Mouse (Mus musculus) neural tube, embryonic 13.5 days (tissue): ENCODE measurements at regions not wholly inside any gene's neighbourhood (a gene's known extent, or its start where the extent isn't known, plus 50 kb on each side); places are given as distances from the start of the nearest gene placed in this dataset.
"Not testable (repeated sequence)": the region's sequence is repeated elsewhere in the genome, so short reads cannot be mapped to it uniquely, and the experiment has no call there.

ENCODE experiments used
- ATAC-seq: fragments of 200-750 bp; cut with Nextera tagmentation; 2 replicates; pipeline ENCODE4 v1.8.0; 2017; ENCODE audit warnings: low read depth, mild to moderate bottlenecking, moderate TSS enrichment, moderate library complexity
- H3K27ac ChIP-seq: fragments of 300-500 bp; sonication (generic); replicated peaks from 2 replicates; pipeline ENCODE4 v1.5.1; 2015; ENCODE audit warnings: moderate library complexity, mild to moderate bottlenecking, inconsistent platforms
- H3K27me3 ChIP-seq: fragments of 300-500 bp; sonication (generic); 2 replicates; pipeline ENCODE4 v1.6.1; 2015; ENCODE audit warnings: mild to moderate bottlenecking, inconsistent platforms
- H3K36me3 ChIP-seq: fragments of 300-500 bp; sonication (generic); 2 replicates; pipeline ENCODE4 v1.6.1; 2015; ENCODE audit warnings: mild to moderate bottlenecking, inconsistent platforms
- H3K4me1 ChIP-seq: fragments of 300-500 bp; sonication (generic); replicated peaks from 2 replicates; pipeline ENCODE4 v1.6.1; 2015; ENCODE audit warnings: inconsistent platforms
- H3K4me2 ChIP-seq: fragments of 300-500 bp; sonication (generic); 2 replicates; pipeline ENCODE4 v1.6.1; 2015; ENCODE audit warnings: inconsistent platforms, mild to moderate bottlenecking, moderate library complexity
- H3K4me3 ChIP-seq: fragments of 300-500 bp; sonication (generic); 2 replicates; pipeline ENCODE4 v1.5.1; 2015; ENCODE audit warnings: mild to moderate bottlenecking, inconsistent platforms
- H3K9ac ChIP-seq: fragments of 300-500 bp; sonication (generic); 2 replicates; pipeline ENCODE4 v1.6.1; 2015; ENCODE audit warnings: moderate library complexity, mild to moderate bottlenecking, inconsistent platforms
- H3K9me3 ChIP-seq: fragments of 300-500 bp; sonication (generic); 2 replicates; pipeline ENCODE4 v1.6.1; 2016; ENCODE audit warnings: inconsistent platforms
- WGBS: fragments of 180-500 bp; shearing (Covaris S2); methylation state at CpG from one replicate; pipeline ENCODE4 v1.1.7; 2015; 5-methylcytosine and 5-hydroxymethylcytosine counted together

DNA sequence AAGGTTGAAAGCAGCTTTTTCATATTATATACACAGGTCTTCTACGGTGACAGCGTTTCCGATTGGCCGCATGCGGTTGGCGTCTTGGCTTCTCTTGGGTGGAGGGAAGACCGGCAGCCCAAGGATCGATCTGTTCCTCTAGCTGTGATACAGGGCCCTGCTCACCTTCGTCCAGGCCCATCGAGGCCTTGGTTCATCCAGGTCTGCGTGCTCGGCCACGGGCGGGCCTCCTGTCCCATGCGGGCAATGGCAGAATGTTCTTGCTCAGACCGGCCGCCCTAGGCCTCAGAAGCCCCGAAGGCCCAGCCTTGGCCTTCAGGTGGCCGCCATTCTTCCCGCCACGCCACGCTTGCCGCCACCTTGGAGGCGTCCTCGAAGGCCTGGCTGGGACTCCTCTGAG, 194.4 kb upstream of the Ppp6c start:
- Histone ChIP-seq H3K4me3 (no peak overlapping the region), H3K4me2 (no peak overlapping the region), H3K9ac (no peak overlapping the region), H3K9me3 (no peaks in the 10 kb centered on the region), H3K27me3 (no peaks in the 10 kb centered on the region), H3K36me3 (no peaks in the 10 kb centered on the region), H3K4me1 (no peaks in the 10 kb centered on the region), H3K27ac (no peak overlapping the region)
- no peak for ATAC-seq
- WGBS, result 95% methylated on average over 23 of the region's 25 CpGs

DNA sequence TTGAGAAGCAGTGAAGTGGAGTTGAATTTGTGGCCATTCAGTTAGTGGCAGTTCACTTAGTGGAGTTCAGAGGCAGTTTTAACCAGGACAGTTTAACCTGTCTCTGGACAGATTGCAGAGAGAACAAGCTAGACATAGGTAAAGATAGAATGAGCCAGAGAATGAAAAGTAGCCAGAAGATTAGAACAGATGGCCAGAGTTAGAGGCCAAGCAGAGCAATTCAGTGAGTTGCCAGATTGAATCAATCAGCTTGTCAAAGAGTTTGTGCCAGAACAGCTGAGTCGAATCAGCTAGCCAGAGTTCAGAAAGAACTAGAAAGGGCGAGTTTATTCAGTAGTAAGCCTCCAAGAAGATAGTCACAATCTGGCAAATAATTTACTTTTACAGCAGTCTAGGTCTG, 174.1 kb upstream of the Ppp6c start:
- Histone ChIP-seq H3K4me3 (no peak overlapping the region), H3K36me3 (no peaks in the 10 kb centered on the region), H3K27ac (no peak overlapping the region), H3K27me3 (no peaks in the 10 kb centered on the region), H3K9me3 (no peaks in the 10 kb centered on the region), H3K9ac (no peak overlapping the region), H3K4me2 (no peak overlapping the region), H3K4me1 (no peaks in the 10 kb centered on the region)
- 79% methylated on average over 2 of the region's 2 CpGs for WGBS
- no peak for ATAC-seq

DNA sequence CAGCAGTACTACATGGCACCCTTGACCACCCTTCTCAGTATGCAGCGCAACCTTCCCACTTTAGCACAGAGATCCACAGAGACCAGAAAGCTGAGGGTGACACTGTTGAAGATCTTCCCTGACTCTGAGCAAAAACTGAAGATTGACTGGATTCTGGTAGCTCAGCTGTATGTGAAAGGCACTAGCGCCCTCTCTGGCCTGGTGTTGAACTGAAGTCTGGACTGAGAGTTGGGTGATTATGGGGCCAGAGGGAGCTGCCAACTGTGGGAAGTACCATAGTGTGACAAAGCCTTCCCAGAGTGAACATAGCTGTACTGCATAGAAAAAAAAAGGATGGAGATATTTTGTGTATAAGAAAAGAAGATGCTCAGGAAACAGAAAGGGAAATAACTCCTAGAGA, 173.3 kb upstream of the Ppp6c start:
- Histone ChIP-seq H3K4me2 (no peak overlapping the region), H3K27ac (no peak overlapping the region), H3K4me3 (no peak overlapping the region), H3K4me1 (no peaks in the 10 kb centered on the region), H3K9ac (no peak overlapping the region), H3K9me3 (no peaks in the 10 kb centered on the region), H3K36me3 (no peaks in the 10 kb centered on the region), H3K27me3 (no peaks in the 10 kb centered on the region)
- WGBS, result 66% methylated on average over 2 of the region's 2 CpGs
- ATAC-seq, result no peak

DNA sequence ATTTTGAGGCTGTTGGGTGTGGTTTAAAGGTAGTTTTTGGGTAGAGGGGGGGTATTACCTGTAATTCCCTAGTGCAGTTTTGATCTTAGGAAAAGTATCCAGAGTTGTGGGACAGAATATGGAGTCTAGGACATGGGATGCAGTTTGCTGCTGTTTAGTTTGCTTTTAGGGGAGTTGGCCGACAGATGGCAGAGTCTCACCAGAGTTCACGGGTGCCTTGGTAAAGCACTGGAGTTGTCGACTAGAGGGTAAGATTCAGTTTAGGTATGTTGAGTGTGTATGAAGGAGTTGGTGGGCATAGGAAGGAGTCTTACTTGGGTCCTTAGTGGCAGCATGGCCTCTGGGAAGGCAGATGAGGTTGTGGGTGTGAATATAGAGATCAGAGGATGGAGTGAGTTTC, 168.4 kb upstream of the Ppp6c start:
- WGBS, result 68% methylated on average over 3 of the region's 3 CpGs
- Histone ChIP-seq H3K4me3 (no peak overlapping the region), H3K4me2 (no peak overlapping the region), H3K36me3 (no peaks in the 10 kb centered on the region), H3K27ac (no peak overlapping the region), H3K9ac (no peak overlapping the region), H3K9me3 (no peaks in the 10 kb centered on the region), H3K27me3 (no peaks in the 10 kb centered on the region), H3K4me1 (no peaks in the 10 kb centered on the region)
- ATAC-seq, result no peak

DNA sequence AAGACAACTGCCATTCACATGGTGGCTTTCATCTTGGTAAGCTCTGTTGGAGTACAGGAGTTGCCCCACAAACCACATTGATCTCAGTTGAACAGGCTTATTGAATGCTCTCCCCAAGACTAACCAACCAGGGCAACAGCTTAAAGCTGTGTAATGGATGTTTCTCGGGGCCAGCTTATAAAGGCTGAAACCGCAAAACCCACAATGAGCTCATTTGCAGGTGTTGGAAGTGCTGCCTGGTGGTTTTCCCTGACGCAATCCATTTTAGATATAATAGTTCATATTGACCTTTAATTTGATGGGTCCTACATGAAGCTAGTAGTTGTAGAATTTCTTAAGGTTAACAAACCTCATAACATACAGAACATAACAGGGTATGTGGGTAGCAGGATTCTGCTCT, 151.0 kb upstream of the Ppp6c start:
- Histone ChIP-seq H3K36me3 (no peaks in the 10 kb centered on the region), H3K27ac (no peak overlapping the region), H3K4me3 (no peak overlapping the region), H3K9ac (no peak overlapping the region), H3K4me2 (no peak overlapping the region), H3K9me3 (no peaks in the 10 kb centered on the region), H3K27me3 (no peaks in the 10 kb centered on the region), H3K4me1 (no peaks in the 10 kb centered on the region)
- no peak for ATAC-seq
- WGBS, result 91% methylated on average over 3 of the region's 3 CpGs

DNA sequence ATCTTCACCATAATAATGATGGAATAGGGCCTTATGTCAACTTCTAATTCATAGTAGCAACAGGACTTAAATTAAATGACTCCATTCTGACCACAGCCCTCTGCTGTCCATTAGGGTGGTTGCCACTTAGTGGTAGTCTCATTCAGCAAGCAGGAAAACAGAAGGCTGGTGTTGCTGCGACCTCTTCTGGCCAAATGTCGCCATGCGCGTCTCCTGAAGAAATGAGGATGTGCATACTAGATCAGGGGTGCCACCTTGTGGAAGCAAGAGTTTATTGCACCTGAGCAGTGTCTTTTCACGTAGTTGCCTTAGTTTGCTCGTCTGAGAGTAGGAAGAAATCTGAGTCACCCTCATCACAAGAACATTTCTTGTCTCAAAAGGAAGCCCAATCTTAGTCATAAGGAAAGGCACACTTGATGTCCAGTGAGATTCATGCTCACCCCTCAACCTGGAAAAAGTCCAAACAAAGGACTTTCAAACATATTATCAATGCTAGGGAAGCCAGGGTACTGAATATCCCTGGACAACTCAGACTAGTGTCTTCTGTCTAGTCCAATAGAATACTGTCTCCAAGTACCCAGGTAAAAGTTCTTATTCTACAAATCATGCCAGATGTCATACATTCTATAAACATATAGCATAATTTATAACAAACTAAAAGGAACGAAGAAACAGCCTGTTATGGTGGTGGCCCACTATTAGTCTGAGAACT, 147.0 kb upstream of the Ppp6c start:
- no peaks in the 10 kb centered on the region for H3K9me3 ChIP-seq
- 16% methylated on average over 7 of the region's 7 CpGs for WGBS
- H3K4me2 ChIP-seq, result no peak overlapping the region
- ATAC-seq, result peak; percentile 84
- no peaks in the 10 kb centered on the region for H3K36me3 ChIP-seq
- no peak overlapping the region for H3K27ac ChIP-seq
- no peaks in the 10 kb centered on the region for H3K4me1 ChIP-seq
- no peak overlapping the region for H3K4me3 ChIP-seq
- H3K9ac ChIP-seq, result no peak overlapping the region
- no peaks in the 10 kb centered on the region for H3K27me3 ChIP-seq

DNA sequence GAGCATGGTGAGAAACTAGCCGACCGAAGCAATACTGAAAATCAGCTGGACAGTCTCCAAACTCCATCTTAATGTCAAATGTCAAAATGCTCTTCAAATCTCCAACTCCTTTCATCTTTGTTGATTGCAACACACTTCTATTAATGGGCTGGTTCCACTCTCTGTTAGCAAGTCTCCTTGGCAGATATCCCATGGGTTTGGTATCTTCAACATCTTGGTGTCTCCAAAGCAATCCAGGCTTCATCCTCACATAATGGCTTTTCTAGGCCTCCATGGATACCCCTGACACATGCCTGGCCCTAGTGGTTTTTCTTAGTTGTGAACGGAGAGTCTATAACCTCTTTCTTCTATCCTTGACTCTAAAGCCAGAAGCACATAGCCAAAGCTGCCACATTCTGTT, 118.0 kb upstream of the Ppp6c start:
- no peak overlapping the region for H3K4me2 ChIP-seq
- H3K36me3 ChIP-seq, result no peaks in the 10 kb centered on the region
- no peak overlapping the region for H3K27ac ChIP-seq
- H3K9me3 ChIP-seq, result no peaks in the 10 kb centered on the region
- H3K27me3 ChIP-seq, result no peaks in the 10 kb centered on the region
- no peak overlapping the region for H3K4me3 ChIP-seq
- WGBS, result 94% methylated on average over 3 of the region's 3 CpGs
- ATAC-seq, result no peak
- no peak overlapping the region for H3K9ac ChIP-seq
- 0 out of 2 replicates have a peak, but pooled peaks cover 2% of the 10 kb centered on the region for H3K4me1 ChIP-seq

DNA sequence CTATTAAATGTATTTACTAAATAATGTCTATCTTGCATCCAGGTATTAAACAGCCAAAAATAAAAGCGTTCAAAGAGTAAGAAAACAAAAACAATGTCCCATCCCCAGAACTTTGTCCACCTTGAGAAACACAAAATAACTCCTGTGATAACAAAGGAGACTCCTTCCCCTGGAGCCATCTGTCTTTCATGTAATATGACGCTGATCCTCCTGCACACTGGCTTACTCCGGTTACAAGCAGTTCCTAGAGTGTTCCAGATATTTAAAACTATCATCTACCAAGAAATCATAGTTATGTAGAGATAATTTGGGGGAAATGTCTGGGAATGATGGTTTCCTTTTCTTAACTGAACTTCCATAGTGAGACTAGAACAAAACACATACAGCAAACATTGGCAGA, 114.2 kb upstream of the Ppp6c start:
- Histone ChIP-seq H3K4me2 (no peak overlapping the region), H3K27me3 (no peaks in the 10 kb centered on the region), H3K4me1 (0 out of 2 replicates have a peak, but pooled peaks cover 4% of the 10 kb centered on the region), H3K4me3 (no peak overlapping the region), H3K9me3 (no peaks in the 10 kb centered on the region), H3K36me3 (no peaks in the 10 kb centered on the region), H3K27ac (no peak overlapping the region), H3K9ac (no peak overlapping the region)
- 64% methylated on average over 3 of the region's 3 CpGs for WGBS
- ATAC-seq, result no peak

DNA sequence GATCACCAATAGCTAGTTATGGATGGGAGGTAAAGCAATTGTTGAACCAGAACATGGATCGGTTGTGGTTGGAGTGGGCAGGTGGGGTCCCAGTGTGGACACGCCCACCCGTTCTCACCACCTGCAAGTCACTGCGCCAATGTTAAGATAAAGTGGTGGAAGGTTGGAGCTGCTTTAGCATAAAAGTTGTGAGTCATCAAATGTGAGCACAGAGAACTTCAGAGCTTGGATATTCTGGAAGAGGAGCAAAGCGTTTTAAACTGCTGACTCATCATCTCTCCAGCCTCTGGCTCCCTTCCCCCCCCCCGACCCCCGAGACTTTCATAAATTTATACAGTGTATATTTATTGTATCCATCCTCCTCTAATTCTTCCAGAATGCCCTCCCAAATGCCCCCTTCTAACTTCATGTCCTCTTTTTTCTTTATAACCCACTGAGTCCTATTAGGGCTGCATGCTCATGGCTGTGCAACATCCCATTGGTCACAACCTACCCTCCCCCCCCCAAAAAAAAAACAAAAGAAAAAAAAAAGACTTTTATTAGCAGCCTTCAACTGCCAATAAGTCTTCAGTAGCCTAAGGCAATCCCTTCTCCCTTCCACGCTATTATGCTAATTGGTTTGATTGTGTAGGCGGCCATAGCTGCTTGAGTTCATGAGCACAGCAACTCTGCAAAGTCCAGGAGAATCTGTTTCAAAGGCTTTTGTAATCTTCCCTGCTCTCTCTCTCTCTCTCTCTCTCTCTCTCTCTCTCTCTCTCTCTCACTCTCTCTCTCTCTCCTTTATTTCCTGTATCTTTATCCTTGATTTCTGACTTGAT, 112.8 kb upstream of the Ppp6c start:
- ATAC-seq, result no peak
- Histone ChIP-seq H3K4me1 (0 out of 2 replicates have a peak, but pooled peaks cover 4% of the 10 kb centered on the region), H3K9ac (no peak overlapping the region), H3K9me3 (no peaks in the 10 kb centered on the region), H3K27me3 (no peaks in the 10 kb centered on the region), H3K27ac (no peak overlapping the region), H3K36me3 (no peaks in the 10 kb centered on the region), H3K4me2 (no peak overlapping the region), H3K4me3 (no peak overlapping the region)
- 65% methylated on average over 9 of the region's 9 CpGs for WGBS

DNA sequence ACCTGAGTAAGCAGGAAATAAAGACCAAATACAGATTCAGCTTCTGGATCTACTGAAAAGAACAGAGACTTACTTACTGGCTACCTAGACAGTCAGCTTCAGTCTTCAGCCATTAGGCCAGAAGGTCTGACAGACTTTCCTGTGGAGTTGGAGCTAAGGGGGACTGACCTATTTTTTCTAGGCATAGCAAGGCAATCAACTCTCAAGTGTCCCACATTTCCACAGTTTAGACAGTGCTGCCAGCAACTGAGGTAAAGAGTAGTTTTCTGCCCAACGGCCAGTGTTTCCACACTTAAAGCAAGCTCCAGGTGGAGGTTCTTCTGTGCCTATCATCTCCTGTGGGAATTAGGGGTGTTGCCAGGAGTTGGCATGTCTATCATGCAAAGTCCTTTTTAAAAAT, 111.3 kb upstream of the Ppp6c start:
- Histone ChIP-seq H3K9ac (no peak overlapping the region), H3K4me3 (no peak overlapping the region), H3K27ac (no peak overlapping the region), H3K9me3 (no peaks in the 10 kb centered on the region), H3K4me1 (0 out of 2 replicates have a peak, but pooled peaks cover 4% of the 10 kb centered on the region), H3K36me3 (no peaks in the 10 kb centered on the region), H3K27me3 (no peaks in the 10 kb centered on the region), H3K4me2 (no peak overlapping the region)
- 86% methylated on average over 1 of the region's 1 CpGs for WGBS
- no peak for ATAC-seq

DNA sequence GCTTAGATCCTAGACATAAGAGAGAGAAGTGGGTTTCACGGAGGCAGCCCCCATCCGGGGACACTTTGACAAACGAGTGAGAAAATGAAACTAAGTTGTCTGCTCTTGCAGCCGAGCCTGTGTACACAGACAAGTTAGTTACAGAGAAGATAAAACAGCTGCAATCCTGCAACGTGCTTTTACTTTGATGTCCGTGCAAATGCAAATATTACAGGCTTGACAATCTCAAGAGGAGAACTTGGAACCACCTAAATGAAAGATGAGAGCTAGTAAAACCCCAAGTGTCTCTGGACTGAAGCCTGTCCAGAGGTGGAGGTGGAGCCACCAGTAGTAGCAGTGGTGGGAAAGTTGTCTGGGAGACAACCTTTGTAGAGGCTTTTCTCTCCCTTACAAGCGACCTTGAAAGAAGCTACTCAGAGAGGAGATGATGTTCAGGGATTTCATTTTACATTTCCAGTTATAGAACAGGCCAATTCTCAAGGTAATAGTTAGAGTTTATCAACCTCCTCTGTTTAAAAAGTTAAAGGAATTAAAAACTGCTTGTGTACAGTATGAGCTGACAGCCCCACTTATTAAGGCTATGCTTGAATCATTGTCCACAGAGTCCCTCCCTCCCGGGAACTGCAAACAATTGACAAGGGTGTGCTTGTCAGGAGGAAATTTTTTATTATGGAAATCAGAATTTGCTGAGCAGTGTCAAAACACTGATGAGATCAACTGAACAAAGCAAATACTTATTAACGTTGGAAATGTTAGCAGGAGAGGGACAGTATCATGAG, 99.7 kb upstream of the Ppp6c start:
- Histone ChIP-seq H3K4me3 (no peak overlapping the region), H3K9ac (no peak overlapping the region), H3K9me3 (no peaks in the 10 kb centered on the region; the same call in 1 of the 2 replicates), H3K4me2 (no peak overlapping the region), H3K4me1 (no peaks in the 10 kb centered on the region), H3K36me3 (no peaks in the 10 kb centered on the region), H3K27me3 (no peaks in the 10 kb centered on the region), H3K27ac (no peak overlapping the region)
- no peak for ATAC-seq
- 73% methylated on average over 9 of the region's 9 CpGs for WGBS

DNA sequence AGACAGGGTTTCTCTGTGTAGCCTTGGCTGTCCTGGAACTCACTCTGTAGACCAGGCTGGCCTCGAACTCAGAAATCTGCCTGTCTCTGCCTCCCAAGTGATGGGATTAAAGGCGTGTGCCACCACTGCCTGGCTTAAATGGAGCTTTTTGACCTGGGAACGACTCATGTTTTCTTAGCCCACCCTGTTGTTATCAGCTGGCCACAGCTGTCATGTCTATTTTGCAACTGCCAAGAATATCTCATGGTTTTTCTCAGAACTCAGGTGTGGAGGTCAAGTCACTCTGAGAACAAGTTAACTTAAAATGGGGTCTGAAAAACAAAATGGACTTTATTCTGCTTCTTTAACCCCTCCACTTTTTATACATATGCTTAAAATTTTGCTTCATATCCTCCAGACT, 98.9 kb upstream of the Ppp6c start:
- not testable (repeated sequence) for H3K4me3 ChIP-seq, H3K9me3 ChIP-seq, H3K36me3 ChIP-seq, H3K4me2 ChIP-seq, ATAC-seq, H3K4me1 ChIP-seq, H3K9ac ChIP-seq, H3K27ac ChIP-seq, H3K27me3 ChIP-seq
- WGBS, result 77% methylated on average over 3 of the region's 3 CpGs
